Mouse (Mus musculus): ENCODE results near the gene Map1s.

Gene Map1s

DNA sequence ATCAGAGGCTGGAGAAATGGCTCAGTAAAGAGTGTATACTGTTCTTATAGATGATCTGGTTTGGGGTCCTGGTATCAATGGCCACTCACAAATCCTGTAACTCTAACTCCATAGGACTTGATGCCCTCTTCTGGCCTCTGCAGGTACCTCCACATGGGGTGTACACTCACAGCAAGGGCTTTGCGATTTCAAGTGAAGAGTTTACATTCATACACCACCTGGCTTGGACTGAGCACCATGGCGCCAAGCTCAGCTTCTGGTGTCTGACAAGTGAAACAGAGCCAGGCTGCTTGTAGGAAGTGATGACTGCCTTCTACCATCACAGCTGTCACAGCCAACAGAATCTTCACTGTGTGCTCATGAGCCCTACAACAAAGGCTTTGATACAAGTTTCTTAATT is 35.7 kb downstream of the Map1s start:
- DNase-seq (ENCODE audit: low spot score in 2 of 2) = no peak

DNA sequence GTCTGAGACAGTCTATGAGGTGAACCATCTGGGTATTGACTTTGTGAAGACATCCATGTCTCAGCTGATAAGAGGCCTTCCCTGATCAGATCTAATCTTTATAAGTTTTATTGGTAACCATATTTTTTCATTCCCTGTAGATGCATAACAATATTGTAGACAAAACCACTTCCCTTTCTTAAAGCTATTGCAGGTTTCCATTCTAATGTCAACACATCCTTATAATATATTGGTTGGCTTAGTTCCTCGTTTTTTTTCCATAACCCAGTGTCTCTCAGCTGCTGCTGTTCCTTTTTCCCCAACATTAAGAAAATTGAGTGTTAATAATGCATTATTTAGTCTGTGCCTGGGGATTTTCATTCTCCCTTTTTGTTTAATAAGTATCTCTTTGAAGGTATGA is 37.5 kb downstream of the Map1s start:
- DNase-seq (ENCODE audit: low spot score in 2 of 2) = no peak

DNA sequence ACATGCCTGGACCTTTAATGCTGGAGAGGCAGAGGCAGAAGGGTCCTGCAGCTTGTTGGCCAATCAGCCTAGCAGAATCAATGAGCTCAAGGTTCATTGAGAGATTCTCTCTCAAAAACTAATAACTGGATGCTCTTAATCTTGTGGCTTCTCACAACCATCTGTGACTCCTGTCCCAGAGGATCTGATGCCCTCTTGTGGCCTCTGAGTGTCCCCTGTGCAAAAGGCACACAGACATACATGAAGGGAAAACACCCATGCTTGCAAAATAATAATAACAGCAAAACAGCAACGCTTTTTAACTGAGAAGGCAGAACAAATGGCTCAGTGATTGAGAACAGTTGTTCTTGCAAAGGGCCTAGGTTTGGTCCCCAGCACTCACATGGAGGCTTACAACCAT is 44.1 kb downstream of the Map1s start:
- no peak for DNase-seq (ENCODE audit: low spot score in 2 of 2)

DNA sequence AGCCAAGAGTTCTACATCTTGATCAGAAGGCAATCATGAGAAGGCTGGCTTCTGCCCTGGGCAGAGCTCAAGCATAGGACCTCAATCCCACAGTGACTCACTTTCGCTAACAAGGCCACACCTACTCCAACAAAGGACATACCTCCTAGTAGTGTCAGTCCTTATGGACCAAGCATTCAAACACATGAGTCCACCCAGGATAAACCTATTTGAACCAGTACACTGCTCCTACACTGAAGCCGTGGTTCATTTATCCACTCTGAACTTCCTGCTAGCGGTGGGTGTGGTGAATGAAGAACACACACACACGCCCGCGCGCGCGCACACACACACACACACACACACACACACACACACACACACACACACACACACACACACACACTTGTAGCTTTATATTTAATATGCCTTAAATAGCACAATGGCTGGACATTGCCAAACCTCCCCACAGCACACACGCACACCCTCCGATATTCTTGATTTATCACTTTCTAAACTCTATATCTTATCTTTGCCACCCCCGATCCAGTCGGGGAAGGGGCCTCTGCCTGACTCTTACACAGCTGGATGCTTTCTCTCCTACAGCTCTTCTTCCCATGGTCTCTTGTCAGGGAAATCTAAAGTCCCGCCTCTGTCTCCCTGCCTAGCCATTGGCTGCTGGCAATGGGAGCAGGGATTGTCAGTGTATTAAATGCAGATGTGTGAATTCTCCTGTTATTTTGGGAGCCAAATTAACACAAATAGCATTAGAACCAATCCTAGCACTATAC is 55.2 kb downstream of the Map1s start:
- no peak for DNase-seq (ENCODE audit: low spot score in 2 of 2)

DNA sequence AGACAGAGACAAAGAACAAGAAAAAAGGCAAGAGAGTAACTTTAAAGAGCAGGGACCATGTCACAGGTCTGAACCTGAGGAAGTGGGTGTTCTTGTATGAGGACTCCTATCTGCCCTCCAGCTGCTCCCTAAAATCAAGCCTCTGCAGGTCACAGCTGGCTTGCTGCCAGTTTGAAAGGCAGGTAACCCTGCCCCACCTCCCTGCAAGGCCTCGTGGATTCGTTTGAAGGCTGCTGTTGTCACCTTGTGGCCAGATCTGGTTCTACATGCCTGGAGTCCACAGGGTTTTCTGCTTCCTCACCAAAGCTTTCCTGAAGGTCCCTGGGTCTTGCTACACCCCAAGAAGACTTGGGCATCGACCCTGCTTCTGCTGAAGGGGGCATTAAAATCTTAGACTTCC is 58.4 kb downstream of the Map1s start:
- DNase-seq (ENCODE audit: low spot score in 2 of 2) = peak in 1 of 2 experiments; percentile 5

DNA sequence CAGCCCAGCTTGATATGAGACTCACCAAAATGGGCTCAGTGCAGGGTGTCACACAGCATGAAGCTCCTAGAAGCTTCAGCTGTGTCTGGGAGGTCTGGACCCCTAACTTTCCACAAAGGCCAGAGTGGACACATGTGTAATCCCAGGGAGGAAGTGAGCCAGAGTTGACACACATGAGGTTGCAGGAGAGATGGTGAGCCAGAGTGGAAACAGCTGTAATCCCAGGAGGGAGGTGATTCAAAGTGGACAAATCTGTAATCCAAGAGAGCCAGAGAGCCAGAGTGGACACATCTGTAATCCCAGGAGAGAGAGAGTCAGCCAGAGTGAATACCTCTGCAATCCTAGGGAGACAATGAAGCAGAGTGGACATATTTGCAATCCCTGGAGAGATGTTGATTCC is 59.1 kb downstream of the Map1s start:
- DNase-seq (ENCODE audit: low spot score in 2 of 2) = peak; percentile 2 to 16

Measured in heart, adult 9 months (tissue).